Mouse (Mus musculus): Measurements from ENCODE around the gene Shc3. TPM values are rescaled to one million over a fixed set of nuclear protein-coding genes. Genes with fewer than 3 reads are reported as not detected.

The Shc3 gene
- polyA plus RNA-seq, 1 experiment from 2014 or later: 2.5 TPM

DNA sequence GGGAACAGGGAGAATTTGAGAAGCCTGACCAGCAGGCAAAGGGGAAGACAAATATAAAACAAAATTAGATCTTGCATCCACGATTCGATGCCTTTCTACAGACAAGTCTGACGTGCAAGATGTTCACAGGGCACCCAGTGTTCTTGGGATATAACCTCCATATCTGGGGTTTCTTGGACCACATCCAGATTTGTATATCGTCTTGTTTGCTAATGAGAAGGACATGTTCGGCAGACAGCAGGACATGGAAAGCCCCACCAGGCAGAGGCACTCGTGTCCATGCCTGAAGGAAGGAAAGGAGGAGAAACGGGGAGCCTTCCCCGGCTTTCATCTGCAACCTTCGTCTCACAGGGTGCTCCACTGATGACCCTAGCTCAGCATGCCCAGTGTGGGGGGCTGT lies 158.0 kb downstream of the Shc3 start:
- peak overlapping the region; percentile 75 for H3K27ac ChIP-seq (replicated peaks; ENCODE audit: low read depth, low read length)
- no peaks in the 10 kb centered on the region for H3K27me3 ChIP-seq (ENCODE audit: control insufficient read depth, insufficient read depth, low read length)
- WGBS: 31% methylated on average over 9 of the region's 9 CpGs
- H3K9ac ChIP-seq (replicated peaks; ENCODE audit: low read length): peak overlapping the region; percentile 30
- ATAC-seq (replicated peaks; ENCODE audit: insufficient number of reproducible peaks, low FRiP score, low TSS enrichment, low read depth): no peak
- H3K36me3 ChIP-seq (replicated peaks; ENCODE audit: control insufficient read depth, insufficient read depth, low read depth, low read length): no peaks in the 10 kb centered on the region; the same call in 1 of the 2 replicates
- H3K9me3 ChIP-seq (replicated peaks; ENCODE audit: control insufficient read depth, low read length): no peaks in the 10 kb centered on the region
- DNase-seq (ENCODE audit: low spot score): no peak
- peak overlapping the region; percentile 65 for H3K4me3 ChIP-seq (ENCODE audit: low read depth, low read length)
- H3K4me1 ChIP-seq (ENCODE audit: control insufficient read depth, insufficient read depth, low read length): peaks cover 14% of the 10 kb centered on the region
- H3K4me2 ChIP-seq (ENCODE audit: low read depth, low read length): peak overlapping the region; percentile 67

DNA sequence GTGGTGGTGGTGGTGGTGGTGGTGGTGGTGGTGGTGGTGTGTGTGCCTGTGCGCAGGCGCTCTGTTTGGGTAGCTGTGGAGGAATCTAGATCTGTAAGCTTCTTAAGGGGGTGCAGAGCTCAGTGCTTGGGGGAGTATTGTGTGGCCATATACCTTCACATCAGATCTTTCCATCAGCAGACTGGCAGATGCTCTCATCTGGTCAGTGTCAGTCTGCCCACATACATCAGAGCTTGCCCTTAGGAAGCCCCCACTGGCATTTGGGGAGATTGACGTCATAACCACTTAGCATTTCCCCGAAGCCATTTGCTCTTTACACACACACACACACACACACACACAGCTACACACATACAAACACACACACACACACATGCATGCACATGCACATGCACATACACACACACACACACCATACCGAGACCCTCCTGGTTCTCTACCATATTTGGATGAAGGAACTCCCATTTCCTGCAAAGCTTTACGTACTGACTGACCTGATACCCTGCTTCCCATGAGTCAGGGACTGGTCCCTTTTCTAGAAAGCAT lies 159.2 kb downstream of the Shc3 start:
- Histone ChIP-seq H3K4me2 (ENCODE audit: low read depth, low read length) (peak overlapping the region; percentile 67), H3K27ac (replicated peaks; ENCODE audit: low read depth, low read length) (no peak overlapping the region), H3K9me3 (replicated peaks; ENCODE audit: control insufficient read depth, low read length) (no peaks in the 10 kb centered on the region), H3K36me3 (replicated peaks; ENCODE audit: control insufficient read depth, insufficient read depth, low read depth, low read length) (no peaks in the 10 kb centered on the region; the same call in 1 of the 2 replicates), H3K9ac (replicated peaks; ENCODE audit: low read length) (peak overlapping the region; percentile 47), H3K4me3 (ENCODE audit: low read depth, low read length) (peak overlapping the region; percentile 65), H3K27me3 (ENCODE audit: control insufficient read depth, insufficient read depth, low read length) (no peaks in the 10 kb centered on the region), H3K4me1 (ENCODE audit: control insufficient read depth, insufficient read depth, low read length) (peaks cover 14% of the 10 kb centered on the region)
- ATAC-seq (replicated peaks; ENCODE audit: insufficient number of reproducible peaks, low FRiP score, low TSS enrichment, low read depth): no peak
- no peak for DNase-seq (ENCODE audit: low spot score)
- WGBS: 49% methylated on average over 6 of the region's 6 CpGs

DNA sequence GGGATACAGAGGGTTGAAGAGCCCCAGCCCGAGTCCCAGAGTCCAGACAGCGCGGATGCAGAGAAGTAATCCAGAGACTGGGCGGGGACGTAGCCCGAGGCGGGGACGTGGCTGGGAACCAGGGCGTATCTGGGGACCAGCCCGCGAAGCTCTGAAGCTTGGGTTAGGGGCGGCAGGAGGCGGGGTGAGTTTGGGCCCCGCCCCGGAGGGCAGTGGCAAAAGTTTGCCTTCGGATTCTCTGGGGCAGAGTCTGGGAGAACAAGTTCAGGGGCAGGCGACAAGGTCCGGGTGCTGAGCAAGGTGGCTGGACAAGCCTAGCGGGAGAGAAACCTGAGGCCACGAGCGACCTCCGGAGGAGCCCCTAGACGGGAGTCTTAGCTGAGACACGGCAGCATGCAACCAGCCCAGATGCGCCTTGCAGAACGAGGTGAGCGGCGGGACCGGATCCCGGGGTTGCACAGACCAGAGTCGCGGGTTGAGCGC lies 160.7 kb downstream of the Shc3 start, which contains the start of gene S1pr3:
Gene S1pr3, plus strand, starts transcription at position 121 of the 483 bp plus-strand sequence.
- Histone ChIP-seq H3K4me3 (ENCODE audit: low read depth, low read length) (peak within 1 kb of the TSS; percentile 65), H3K9me3 (replicated peaks; ENCODE audit: control insufficient read depth, low read length) (no peaks in the 10 kb centered on the region), H3K27ac (replicated peaks; ENCODE audit: low read depth, low read length) (peak within 1 kb of the TSS; percentile 61), H3K4me2 (ENCODE audit: low read depth, low read length) (peak within 1 kb of the TSS; percentile 67), H3K4me1 (ENCODE audit: control insufficient read depth, insufficient read depth, low read length) (peaks cover 14% of the 10 kb centered on the region), H3K27me3 (ENCODE audit: control insufficient read depth, insufficient read depth, low read length) (no peaks in the 10 kb centered on the region), H3K36me3 (replicated peaks; ENCODE audit: control insufficient read depth, insufficient read depth, low read depth, low read length) (no peaks in the 10 kb centered on the region), H3K9ac (replicated peaks; ENCODE audit: low read length) (peak within 1 kb of the TSS; percentile 79)
- DNase-seq (ENCODE audit: low spot score) (peak; percentile 91), ATAC-seq (replicated peaks; ENCODE audit: insufficient number of reproducible peaks, low FRiP score, low TSS enrichment, low read depth) (peak; percentile 85)
- WGBS: under 1% methylated on average over 33 of the region's 33 CpGs

GRCm38 (mm10) chr13:51407541-51408217 lies 161.5 kb downstream of the Shc3 start:
- Histone ChIP-seq H3K27me3 (ENCODE audit: control insufficient read depth, insufficient read depth, low read length) (no peaks in the 10 kb centered on the region), H3K36me3 (replicated peaks; ENCODE audit: control insufficient read depth, insufficient read depth, low read depth, low read length) (no peaks in the 10 kb centered on the region), H3K4me2 (ENCODE audit: low read depth, low read length) (peak overlapping the region; percentile 67), H3K9ac (replicated peaks; ENCODE audit: low read length) (peak overlapping the region; percentile 79), H3K4me1 (ENCODE audit: control insufficient read depth, insufficient read depth, low read length) (peaks cover 9% of the 10 kb centered on the region), H3K9me3 (replicated peaks; ENCODE audit: control insufficient read depth, low read length) (no peaks in the 10 kb centered on the region), H3K27ac (replicated peaks; ENCODE audit: low read depth, low read length) (peak overlapping the region; percentile 28; the same call in 1 of the 2 replicates), H3K4me3 (ENCODE audit: low read depth, low read length) (peak overlapping the region; percentile 65)
- DNase-seq (ENCODE audit: low spot score) (no peak), ATAC-seq (replicated peaks; ENCODE audit: insufficient number of reproducible peaks, low FRiP score, low TSS enrichment, low read depth) (no peak)
- WGBS: 19% methylated on average over 13 of the region's 13 CpGs

DNA sequence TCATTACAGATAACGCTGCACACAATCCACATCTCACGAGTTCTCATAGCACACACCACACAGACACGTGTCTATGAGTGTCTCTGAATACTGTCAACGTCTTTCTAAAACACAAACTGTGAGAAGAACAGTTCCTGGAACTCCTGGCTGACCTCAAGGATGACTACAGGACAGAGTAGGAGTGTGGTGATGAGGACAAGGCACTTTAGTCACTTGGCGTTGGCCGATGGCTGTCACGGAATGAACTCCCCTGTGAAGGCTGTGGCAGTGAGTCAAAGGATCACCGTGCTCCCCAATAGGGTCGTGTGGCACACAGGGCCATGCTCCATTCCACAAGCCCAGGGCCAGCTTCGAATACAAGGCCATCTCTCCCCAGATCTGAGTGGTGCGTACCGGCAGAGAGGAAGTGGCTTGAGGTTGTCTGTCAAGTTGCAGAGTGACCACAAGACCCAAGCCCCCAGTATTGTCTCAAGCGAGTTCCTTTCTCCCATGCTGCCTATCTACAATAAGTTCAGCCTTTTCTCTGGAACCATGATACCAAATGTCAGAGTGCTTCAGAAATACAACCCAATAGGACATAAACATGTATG lies 163.4 kb downstream of the Shc3 start:
- Histone ChIP-seq H3K27ac (replicated peaks; ENCODE audit: low read depth, low read length) (no peak overlapping the region), H3K27me3 (ENCODE audit: control insufficient read depth, insufficient read depth, low read length) (no peaks in the 10 kb centered on the region), H3K9ac (replicated peaks; ENCODE audit: low read length) (no peak overlapping the region; the same call in 1 of the 2 replicates), H3K4me2 (ENCODE audit: low read depth, low read length) (no peak overlapping the region), H3K4me1 (ENCODE audit: control insufficient read depth, insufficient read depth, low read length) (peaks cover 5% of the 10 kb centered on the region; the same call in 1 of the 2 replicates), H3K36me3 (replicated peaks; ENCODE audit: control insufficient read depth, insufficient read depth, low read depth, low read length) (no peaks in the 10 kb centered on the region), H3K9me3 (replicated peaks; ENCODE audit: control insufficient read depth, low read length) (no peaks in the 10 kb centered on the region), H3K4me3 (ENCODE audit: low read depth, low read length) (no peak overlapping the region)
- no peak for ATAC-seq (replicated peaks; ENCODE audit: insufficient number of reproducible peaks, low FRiP score, low TSS enrichment, low read depth)
- no peak for DNase-seq (ENCODE audit: low spot score)
- WGBS: 90% methylated on average over 13 of the region's 13 CpGs

GRCm38 (mm10) chr13:51404566-51404965 lies 164.7 kb downstream of the Shc3 start:
- no peaks in the 10 kb centered on the region for H3K27me3 ChIP-seq (ENCODE audit: control insufficient read depth, insufficient read depth, low read length)
- 86% methylated on average over 4 of the region's 4 CpGs for WGBS
- DNase-seq (ENCODE audit: low spot score) (no peak), ATAC-seq (replicated peaks; ENCODE audit: insufficient number of reproducible peaks, low FRiP score, low TSS enrichment, low read depth) (no peak)
- H3K9ac ChIP-seq (replicated peaks; ENCODE audit: low read length): no peak overlapping the region
- H3K9me3 ChIP-seq (replicated peaks; ENCODE audit: control insufficient read depth, low read length): no peaks in the 10 kb centered on the region
- H3K4me2 ChIP-seq (ENCODE audit: low read depth, low read length): no peak overlapping the region
- peaks cover 5% of the 10 kb centered on the region; the same call in 1 of the 2 replicates for H3K4me1 ChIP-seq (ENCODE audit: control insufficient read depth, insufficient read depth, low read length)
- H3K27ac ChIP-seq (replicated peaks; ENCODE audit: low read depth, low read length): no peak overlapping the region
- no peaks in the 10 kb centered on the region for H3K36me3 ChIP-seq (replicated peaks; ENCODE audit: control insufficient read depth, insufficient read depth, low read depth, low read length)
- no peak overlapping the region for H3K4me3 ChIP-seq (ENCODE audit: low read depth, low read length)

GRCm38 (mm10) chr13:51400736-51401501 lies 168.3 kb downstream of the Shc3 start:
- WGBS: 12% methylated on average over 20 of the region's 20 CpGs
- Histone ChIP-seq H3K36me3 (replicated peaks; ENCODE audit: control insufficient read depth, insufficient read depth, low read depth, low read length) (no peaks in the 10 kb centered on the region), H3K27ac (replicated peaks; ENCODE audit: low read depth, low read length) (no peak overlapping the region), H3K4me3 (ENCODE audit: low read depth, low read length) (peak overlapping the region; percentile 11; the same call in 1 of the 2 replicates), H3K27me3 (ENCODE audit: control insufficient read depth, insufficient read depth, low read length) (no peaks in the 10 kb centered on the region), H3K4me2 (ENCODE audit: low read depth, low read length) (peak overlapping the region; percentile 50), H3K9ac (replicated peaks; ENCODE audit: low read length) (peak overlapping the region; percentile 42), H3K4me1 (ENCODE audit: control insufficient read depth, insufficient read depth, low read length) (no peaks in the 10 kb centered on the region; the same call in 1 of the 2 replicates), H3K9me3 (replicated peaks; ENCODE audit: control insufficient read depth, low read length) (no peaks in the 10 kb centered on the region)
- ATAC-seq (replicated peaks; ENCODE audit: insufficient number of reproducible peaks, low FRiP score, low TSS enrichment, low read depth): no peak; the same call in 1 of the 2 replicates
- peak; percentile 75 for DNase-seq (ENCODE audit: low spot score)

Measured in embryonic facial prominence, embryonic 11.5 days (tissue).